Mouse (Mus musculus) lung, adult 2 months (tissue): ENCODE results near the gene Vhl.
"Not testable (repeated sequence)": the region's sequence is repeated elsewhere in the genome, so short reads cannot be mapped to it uniquely, and the experiment has no call there.

Source experiments
- CTCF ChIP-seq: fragments of 200-500 bp; IDR thresholded peaks from 2 replicates; pipeline ENCODE4 v1.5.1; 2011; ENCODE audit warnings: mild to moderate bottlenecking, low read length, control low read depth; ENCODE audit not compliant: insufficient read depth
- POLR2A ChIP-seq: fragments of 200-500 bp; IDR thresholded peaks from 2 replicates; pipeline ENCODE4 v1.6.1; 2011; ENCODE audit warnings: low read depth, mild to moderate bottlenecking, control low read depth, low read length, borderline replicate concordance; ENCODE audit errors: extremely low read depth

DNA sequence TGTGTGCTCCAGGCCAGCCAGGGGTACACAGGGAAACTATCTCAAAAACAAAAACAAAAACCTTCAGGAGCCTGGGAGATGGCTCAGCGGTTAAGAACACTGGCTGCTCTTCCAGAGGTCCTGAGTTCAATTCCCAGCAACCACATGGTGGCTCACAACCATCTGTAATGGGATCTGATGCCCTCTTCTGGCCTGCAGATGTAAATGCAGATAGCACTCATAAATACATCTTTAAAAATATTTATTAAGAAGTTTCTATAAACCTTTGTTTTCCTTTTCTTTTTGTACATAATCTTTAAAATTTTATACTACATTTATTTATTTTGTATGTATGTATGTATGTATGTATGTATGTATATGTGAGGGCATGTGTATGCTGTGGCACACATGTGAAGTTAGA lies 48.3 kb downstream of the Vhl start:
- not testable (repeated sequence) for TF ChIP-seq CTCF, POLR2A
